11 mouse cellular contexts compared by ENCODE assay signal in genomic region chr16:87705892-87706589, GRCm38 (mm10). TPM values are rescaled to one million over a fixed set of nuclear protein-coding genes. Genes with fewer than 3 reads are reported as not detected.
DNase-seq lines count a peak whose midpoint lies in the region; ATAC-seq and TF ChIP-seq lines count a peak whose summit lies in the region.
"Had no signal": no experiment of that assay in that cellular context is flagged by ENCODE, and none has a peak within 500 bp of the region (broad histone marks: within the 10 kb centered on the region; RNA-seq: fewer than 3 reads in every experiment).

No protein-coding gene starts in this region.

- H3K36me3 ChIP-seq in forebrain, embryonic 14.5 days (ENCODE audit: control insufficient read depth, insufficient read depth, low read length) = no peaks in the 10 kb centered on the region
- no peaks in the 10 kb centered on the region for H3K36me3 ChIP-seq in forebrain, embryonic 11.5 days (ENCODE audit: control insufficient read depth, insufficient read depth, low read length)
- no peaks in the 10 kb centered on the region for H3K36me3 ChIP-seq in midbrain, embryonic 11.5 days (ENCODE audit: control insufficient read depth, insufficient read depth, low read length)
- no peaks in the 10 kb centered on the region for H3K36me3 ChIP-seq in midbrain, embryonic 10.5 days
- H3K36me3 ChIP-seq in intestine, postnatal 0 days (ENCODE audit: control insufficient read depth, insufficient read depth) = no peaks in the 10 kb centered on the region
- H3K36me3 ChIP-seq: embryonic facial prominence, embryonic 12.5 days had no signal

- WGBS in forebrain, embryonic 14.5 days = 64% methylated on average over 19 of the region's 19 CpGs
- WGBS in forebrain, embryonic 11.5 days = 65% methylated on average over 19 of the region's 19 CpGs
- 59% methylated on average over 19 of the region's 19 CpGs for WGBS in midbrain, embryonic 11.5 days
- 62% methylated on average over 19 of the region's 19 CpGs for WGBS in midbrain, embryonic 10.5 days
- 35% methylated on average over 19 of the region's 19 CpGs for WGBS in intestine, postnatal 0 days

- no peak for TF ChIP-seq CTCF in intestine, postnatal 0 days (IDR thresholded peaks at IDR 0.05; ENCODE audit: low read depth)

- H3K4me1 ChIP-seq in forebrain, embryonic 14.5 days (ENCODE audit: control insufficient read depth, insufficient read depth, low read length) = peaks cover 23% of the 10 kb centered on the region
- H3K4me1 ChIP-seq in forebrain, embryonic 11.5 days (replicated peaks; ENCODE audit: control insufficient read depth, insufficient read depth, low read length) = peaks cover 8% of the 10 kb centered on the region; the same call in 1 of the 2 replicates
- peaks cover 27% of the 10 kb centered on the region for H3K4me1 ChIP-seq in midbrain, embryonic 11.5 days (ENCODE audit: control insufficient read depth, insufficient read depth, low read length)
- H3K4me1 ChIP-seq in midbrain, embryonic 10.5 days = peaks cover 73% of the 10 kb centered on the region
- peaks cover 20% of the 10 kb centered on the region for H3K4me1 ChIP-seq in intestine, postnatal 0 days (replicated peaks; ENCODE audit: control insufficient read depth, insufficient read depth, low read length)

- no peak overlapping the region for H3K4me2 ChIP-seq in forebrain, embryonic 14.5 days (ENCODE audit: low read length)
- H3K4me2 ChIP-seq in forebrain, embryonic 11.5 days (ENCODE audit: low read depth, low read length, severe bottlenecking) = no peak overlapping the region
- 0 out of 2 replicates have a peak overlapping the region, but pooled peaks have one; percentile 19 for H3K4me2 ChIP-seq in midbrain, embryonic 11.5 days
- H3K4me2 ChIP-seq in intestine, postnatal 0 days (replicated peaks; ENCODE audit: low read depth) = 0 out of 2 replicates have a peak overlapping the region, but pooled peaks have one; percentile 4
- H3K4me2 ChIP-seq: embryonic facial prominence, embryonic 12.5 days had no signal

- H3K27ac ChIP-seq in forebrain, embryonic 14.5 days (ENCODE audit: low read depth, low read length) = no peak overlapping the region
- H3K27ac ChIP-seq in forebrain, embryonic 11.5 days (ENCODE audit: low read depth, low read length) = no peak overlapping the region
- H3K27ac ChIP-seq in midbrain, embryonic 11.5 days (ENCODE audit: low read depth, low read length) = no peak overlapping the region
- H3K27ac ChIP-seq in midbrain, embryonic 10.5 days (replicated peaks) = no peak overlapping the region; the same call in 1 of the 2 replicates
- H3K27ac ChIP-seq in intestine, postnatal 0 days (ENCODE audit: low read depth, low read length) = no peak overlapping the region
- H3K27ac ChIP-seq: embryonic facial prominence, embryonic 12.5 days had no signal

- no peaks in the 10 kb centered on the region for H3K27me3 ChIP-seq in forebrain, embryonic 14.5 days (replicated peaks; ENCODE audit: control insufficient read depth, insufficient read depth, low read length)
- no peaks in the 10 kb centered on the region for H3K27me3 ChIP-seq in forebrain, embryonic 11.5 days (ENCODE audit: control insufficient read depth, insufficient read depth, low read length)
- H3K27me3 ChIP-seq in midbrain, embryonic 11.5 days (ENCODE audit: control insufficient read depth, insufficient read depth, low read length) = no peaks in the 10 kb centered on the region
- no peaks in the 10 kb centered on the region for H3K27me3 ChIP-seq in midbrain, embryonic 10.5 days (ENCODE audit: low read depth, poor library complexity, severe bottlenecking)
- no peaks in the 10 kb centered on the region for H3K27me3 ChIP-seq in intestine, postnatal 0 days (replicated peaks; ENCODE audit: control insufficient read depth, insufficient read depth, low read length)
- H3K27me3 ChIP-seq: embryonic facial prominence, embryonic 12.5 days had no signal

- no peak overlapping the region for H3K9ac ChIP-seq in forebrain, embryonic 14.5 days (ENCODE audit: low read length)
- no peak overlapping the region for H3K9ac ChIP-seq in forebrain, embryonic 11.5 days (ENCODE audit: low read length)
- no peak overlapping the region for H3K9ac ChIP-seq in midbrain, embryonic 11.5 days (ENCODE audit: low read length)
- no peak overlapping the region for H3K9ac ChIP-seq in intestine, postnatal 0 days (ENCODE audit: low read depth, low read length)
- H3K9ac ChIP-seq: embryonic facial prominence, embryonic 12.5 days had no signal

- ATAC-seq in forebrain, embryonic 14.5 days = peak; percentile 19; the same call in 1 of the 2 replicates
- no peak for ATAC-seq in forebrain, embryonic 11.5 days (replicated peaks; ENCODE audit: low FRiP score)
- 0 out of 2 replicates have a peak, but pooled peaks have one; percentile 19 for ATAC-seq in midbrain, embryonic 11.5 days (ENCODE audit: low FRiP score)
- ATAC-seq in intestine, postnatal 0 days = no peak
- ATAC-seq in neutrophil, adult 5-6 weeks (ENCODE audit: extremely low read depth, insufficient number of reproducible peaks, low FRiP score, poor library complexity, severe bottlenecking) = peak; percentile 44
- ATAC-seq: activated CD4-positive, CD25-positive, alpha-beta regulatory T cell, adult 4 months had no signal

- DNase-seq in forebrain, embryonic 14.5 days (ENCODE audit: low spot score) = peak; percentile 27
- no peak for DNase-seq in forebrain, embryonic 11.5 days (ENCODE audit: low spot score)
- DNase-seq in midbrain, embryonic 11.5 days (ENCODE audit: low spot score, missing footprints) = no peak
- no peak for DNase-seq in midbrain, embryonic 10.5 days (ENCODE audit: low spot score)
- no peak for DNase-seq in thymus, postnatal 25 days
- no peak for DNase-seq in urinary bladder, adult 2 months (ENCODE audit: low spot score)
- DNase-seq: right cerebral cortex, postnatal 25 days had no signal

- no peak overlapping the region for H3K4me3 ChIP-seq in forebrain, embryonic 14.5 days (ENCODE audit: low read depth, low read length)
- no peak overlapping the region for H3K4me3 ChIP-seq in forebrain, embryonic 11.5 days (ENCODE audit: low read depth, low read length)
- no peak overlapping the region for H3K4me3 ChIP-seq in midbrain, embryonic 11.5 days (ENCODE audit: low read depth, low read length)
- H3K4me3 ChIP-seq in midbrain, embryonic 10.5 days = no peak overlapping the region
- H3K4me3 ChIP-seq in intestine, postnatal 0 days (ENCODE audit: low read depth, low read length) = no peak overlapping the region
- H3K4me3 ChIP-seq: embryonic facial prominence, embryonic 12.5 days had no signal

- no peaks in the 10 kb centered on the region for H3K9me3 ChIP-seq in forebrain, embryonic 14.5 days (replicated peaks; ENCODE audit: control insufficient read depth, low read length)
- no peaks in the 10 kb centered on the region for H3K9me3 ChIP-seq in forebrain, embryonic 11.5 days (ENCODE audit: control insufficient read depth, low read length)
- no peaks in the 10 kb centered on the region for H3K9me3 ChIP-seq in midbrain, embryonic 11.5 days (ENCODE audit: control insufficient read depth, low read length)
- H3K9me3 ChIP-seq in midbrain, embryonic 10.5 days (replicated peaks) = no peaks in the 10 kb centered on the region
- no peaks in the 10 kb centered on the region for H3K9me3 ChIP-seq in intestine, postnatal 0 days (ENCODE audit: control insufficient read depth)
- H3K9me3 ChIP-seq: embryonic facial prominence, embryonic 12.5 days had no signal

RNA-seq across cellular contexts. Expression of gene Bach1, which starts 7.3 kb away (rescaled TPM):
- 17.2 and 25.0 TPM in 2 replicates for polyA plus RNA-seq in forebrain, embryonic 14.5 days (2014; fragmentation: Nextera tagmentation; extraction: Ambion mirVana)
- polyA plus RNA-seq in forebrain, embryonic 11.5 days (2014; fragmentation: Nextera tagmentation; extraction: Ambion mirVana) = 18.5 and 18.9 TPM in 2 replicates
- polyA plus RNA-seq in midbrain, embryonic 11.5 days (2014; fragmentation: Nextera tagmentation; extraction: Ambion mirVana) = 19.2 and 19.3 TPM in 2 replicates
- 12.9 and 14.4 TPM in 2 replicates for polyA plus RNA-seq in midbrain, embryonic 10.5 days (2016; fragmentation: Nextera tagmentation; extraction: Ambion mirVana)
- polyA plus RNA-seq in intestine, postnatal 0 days (2015; fragmentation: Nextera tagmentation; extraction: Ambion mirVana) = 21.3 and 22.8 TPM in 2 replicates
- total RNA-seq in neutrophil, adult 5-6 weeks (2017) = 94.8 and 113 TPM in 2 replicates
- polyA plus RNA-seq in urinary bladder, adult 2 months (2012; rRNA removed) = 6.8 and 8.9 TPM in 2 replicates

Comparison
In these comparisons a context has a peak if more than half of its experiments do, and no peak if none do; other contexts are left out.
1. ATAC-seq: peak in forebrain, embryonic 14.5 days (single experiment), midbrain, embryonic 11.5 days (single experiment) and neutrophil, adult 5-6 weeks (single experiment); none in forebrain, embryonic 11.5 days (single experiment) and intestine, postnatal 0 days (single experiment).
2. H3K4me2 ChIP-seq: peak in midbrain, embryonic 11.5 days (single experiment) and intestine, postnatal 0 days (single experiment); none in forebrain, embryonic 14.5 days (single experiment) and forebrain, embryonic 11.5 days (single experiment).